Mouse (Mus musculus): ENCODE data around the gene Pde4d.
"Not testable (repeated sequence)": the region's sequence is repeated elsewhere in the genome, so short reads cannot be mapped to it uniquely, and the experiment has no call there.

Gene Pde4d

DNA sequence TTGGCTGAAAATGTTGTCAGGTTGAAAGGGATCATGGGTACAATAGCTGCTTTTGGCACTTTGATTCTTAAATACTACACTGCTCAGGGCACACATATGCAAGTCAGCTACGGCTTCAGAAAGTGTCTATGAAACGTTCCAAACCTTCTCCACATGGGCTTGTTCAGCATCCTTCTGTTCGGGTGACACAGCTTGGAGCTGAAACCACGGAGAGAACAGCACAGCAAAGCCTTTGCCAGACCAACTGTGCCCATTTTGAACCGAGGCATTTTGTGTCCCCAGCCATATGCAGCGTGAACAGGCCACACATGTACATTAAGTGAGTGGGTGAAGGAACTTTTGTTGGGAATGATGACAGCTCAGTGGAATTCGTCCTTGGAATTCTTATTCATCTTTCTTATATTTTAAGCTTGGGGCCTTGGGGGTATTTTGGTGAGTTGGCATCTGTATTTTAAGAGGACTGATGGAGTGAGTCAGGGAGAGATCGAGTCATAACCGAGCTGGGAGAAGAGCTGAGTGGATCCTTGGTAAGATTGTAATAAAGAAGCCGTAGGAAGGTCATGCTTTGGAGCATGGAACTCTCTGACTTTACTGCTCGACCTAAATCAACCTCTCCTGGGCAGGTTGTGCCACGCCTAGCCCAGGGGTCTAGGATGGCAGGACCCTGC, 243.3 kb downstream of the Pde4d start:
- no peak for DNase-seq (ENCODE audit: low read depth)

GRCm38 (mm10) chr13:108705441-108705840, 255.7 kb downstream of the Pde4d start:
- DNase-seq (ENCODE audit: low read depth): no peak

GRCm38 (mm10) chr13:108714032-108714431, 264.3 kb downstream of the Pde4d start:
- no peak for DNase-seq (ENCODE audit: low read depth)

- DNase-seq (ENCODE audit: low read depth): no peak
Observed at GRCm38 (mm10) chr13:108715029-108715428, 265.3 kb downstream of the Pde4d start.

DNA sequence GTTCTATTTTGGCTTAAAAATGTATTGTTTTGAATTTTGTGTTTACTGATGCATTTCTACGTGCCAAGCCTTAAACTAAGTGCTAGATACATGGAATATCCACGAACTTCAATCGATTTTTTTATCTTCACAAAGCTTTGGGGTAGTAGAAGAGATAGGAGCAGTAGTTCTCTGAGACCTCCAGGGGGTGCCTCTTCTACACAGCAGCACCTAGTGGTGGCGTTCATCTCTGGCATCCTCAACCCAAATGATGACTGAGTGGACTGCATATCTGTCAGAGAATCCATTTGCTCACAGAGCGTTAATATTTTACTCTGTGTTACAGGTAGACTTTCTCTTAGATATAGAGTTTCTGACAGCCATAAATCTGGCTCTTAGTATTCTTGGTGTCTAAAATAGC, 272.5 kb downstream of the Pde4d start:
- no peak for DNase-seq (ENCODE audit: low read depth)

GRCm38 (mm10) chr13:108734356-108734755, 284.6 kb downstream of the Pde4d start:
- not testable (repeated sequence) for DNase-seq (ENCODE audit: low read depth)

GRCm38 (mm10) chr13:108751155-108751840, 301.6 kb downstream of the Pde4d start:
- no peak for DNase-seq (ENCODE audit: low read depth)

GRCm38 (mm10) chr13:108757477-108757876, 307.7 kb downstream of the Pde4d start:
- DNase-seq (ENCODE audit: low read depth): no peak

DNA sequence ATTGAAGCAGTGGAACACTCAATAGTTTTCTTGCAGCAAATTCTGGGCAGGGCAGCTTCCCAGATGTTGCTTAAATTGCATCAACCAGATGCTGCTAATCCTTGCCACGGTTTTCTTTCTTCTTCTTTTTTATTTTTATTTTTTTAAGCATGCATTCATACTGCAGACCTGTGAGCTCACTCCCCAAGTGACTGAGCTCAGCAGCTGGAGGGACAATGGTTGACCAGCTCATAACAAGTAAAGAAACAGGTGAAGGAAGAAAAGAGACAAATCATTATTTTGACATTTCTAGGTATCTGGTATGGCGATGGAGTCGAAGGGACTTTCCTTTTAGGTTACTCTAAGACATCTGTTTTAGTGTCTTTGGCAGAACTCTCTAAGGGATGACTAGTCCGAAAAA, 308.6 kb downstream of the Pde4d start:
- no peak for DNase-seq (ENCODE audit: low read depth)

DNA sequence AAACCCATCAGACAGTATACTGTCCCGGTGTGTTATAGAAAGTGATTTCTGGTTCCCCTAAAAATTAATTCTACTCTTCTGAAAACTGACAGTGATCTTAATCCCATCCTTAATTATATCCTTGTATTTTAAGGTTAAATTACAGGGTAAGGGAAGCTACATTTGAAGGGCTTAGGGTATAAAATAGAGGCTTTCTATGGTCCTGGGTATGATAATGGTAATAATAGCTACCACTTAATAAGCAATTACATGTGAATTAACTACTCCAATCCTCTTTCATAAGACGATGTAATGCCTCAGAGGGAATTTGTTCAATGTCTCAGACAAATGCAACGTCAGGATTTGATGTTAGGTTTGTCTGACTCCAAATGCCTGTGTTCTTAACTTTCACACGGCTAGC, 309.4 kb downstream of the Pde4d start:
- no peak for DNase-seq (ENCODE audit: low read depth)

GRCm38 (mm10) chr13:108763295-108763694, 313.5 kb downstream of the Pde4d start:
- DNase-seq (ENCODE audit: low read depth): no peak

DNA sequence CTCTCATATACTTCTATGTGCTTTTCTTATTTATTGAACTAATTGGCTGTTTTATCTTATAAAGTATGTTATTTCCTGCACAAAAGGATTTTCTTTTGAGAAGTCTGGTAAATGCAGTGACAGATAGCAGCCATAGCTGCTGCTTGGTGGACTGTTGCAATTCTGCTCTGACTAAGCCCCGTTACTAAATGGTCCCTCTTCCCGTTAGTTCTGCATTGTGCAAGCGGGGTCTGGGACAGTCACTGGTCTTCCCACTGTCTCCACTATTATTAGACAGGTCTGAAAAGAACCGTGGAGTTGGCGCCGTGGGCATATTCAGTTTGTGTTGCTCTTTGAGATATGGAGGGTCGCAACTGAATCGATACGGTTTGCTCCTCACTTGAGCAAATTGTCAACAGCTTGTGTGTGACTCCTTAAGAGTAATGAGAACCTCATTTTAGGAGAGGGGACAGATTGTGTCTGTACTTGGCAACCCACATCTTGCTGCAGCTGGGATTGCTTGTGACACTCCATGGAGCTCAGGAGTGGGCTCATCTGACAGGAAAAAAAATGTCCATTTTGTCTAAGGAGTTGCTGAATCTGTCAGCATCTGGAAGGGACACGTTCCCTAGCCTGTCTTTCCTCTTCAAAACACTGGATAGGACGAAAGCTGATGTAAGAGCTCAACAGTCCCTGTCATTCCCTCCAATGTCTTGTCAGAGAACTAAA, 316.4 kb downstream of the Pde4d start:
- DNase-seq (ENCODE audit: low read depth): no peak

DNA sequence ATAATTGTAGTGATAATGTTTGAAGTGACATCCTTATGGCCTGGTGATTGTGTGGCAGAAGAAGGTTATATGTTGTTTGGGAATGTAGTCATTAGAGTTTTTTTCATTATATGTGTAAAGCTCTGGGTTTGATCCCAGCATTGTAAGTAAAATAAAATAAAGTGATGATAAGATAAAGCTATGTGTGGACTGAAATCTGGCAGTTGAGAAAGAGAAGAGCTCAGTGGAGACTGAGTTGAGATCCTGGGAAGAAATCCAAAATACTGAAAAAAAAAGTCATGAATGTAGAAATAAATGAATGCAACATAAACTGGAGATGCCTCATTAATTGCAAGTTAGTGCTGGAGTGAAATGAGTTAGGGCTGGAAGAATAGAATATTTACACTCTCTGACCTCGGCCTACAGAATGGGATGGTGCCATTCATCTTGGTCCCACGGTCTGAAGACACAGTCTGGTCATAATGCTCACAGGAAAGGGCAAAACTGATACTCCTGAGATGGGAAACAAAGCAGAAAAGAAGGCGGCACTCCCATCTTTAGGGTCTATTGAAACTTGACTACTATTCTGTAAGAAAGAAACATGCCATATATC, 319.8 kb downstream of the Pde4d start:
- no peak for DNase-seq (ENCODE audit: low read depth)

DNA sequence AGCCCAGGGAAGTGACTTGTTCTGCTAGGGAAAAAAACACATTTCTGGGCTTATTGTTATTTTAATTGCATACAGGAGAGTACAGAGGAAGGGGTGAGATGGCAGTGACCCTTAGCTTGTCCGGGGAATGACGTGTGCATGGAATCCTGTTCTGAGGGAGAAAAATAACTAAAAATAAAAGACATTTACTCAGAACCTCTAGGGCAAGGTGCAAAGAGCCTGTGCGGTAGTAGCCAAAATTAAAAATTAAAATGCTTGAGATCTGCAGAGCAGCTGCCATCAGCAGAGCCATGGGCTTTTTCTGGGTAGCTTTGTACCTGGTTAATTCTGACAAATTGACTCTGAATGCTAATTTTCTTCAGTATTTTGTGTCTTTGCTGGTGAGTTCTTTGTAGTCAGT, 322.6 kb downstream of the Pde4d start:
- no peak for DNase-seq (ENCODE audit: low read depth)

DNA sequence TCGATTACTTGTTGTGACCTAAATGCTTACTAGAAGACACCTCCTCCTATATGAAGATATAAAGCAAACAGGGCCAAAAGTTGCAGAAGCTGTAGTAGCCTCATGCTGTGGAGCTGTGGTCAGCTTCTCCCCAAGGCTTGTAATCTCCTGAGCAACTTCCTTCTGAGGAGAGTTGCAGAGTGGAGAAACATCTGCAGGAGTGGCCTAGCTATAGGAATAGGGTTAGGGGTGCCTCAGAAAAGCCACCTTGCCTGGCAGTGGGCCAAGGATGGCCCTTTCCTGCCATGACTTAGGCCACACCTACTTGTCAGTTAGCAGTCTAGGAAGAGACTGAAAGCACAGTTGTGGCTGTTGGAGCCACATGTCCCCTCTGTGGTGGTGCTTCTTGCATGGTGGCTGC, 325.2 kb downstream of the Pde4d start:
- no peak for DNase-seq (ENCODE audit: low read depth)

- no peak for DNase-seq (ENCODE audit: low read depth)
Observed at GRCm38 (mm10) chr13:108775882-108776281, 326.1 kb downstream of the Pde4d start.

GRCm38 (mm10) chr13:108797620-108798019, 347.9 kb downstream of the Pde4d start:
- DNase-seq (ENCODE audit: low read depth): not testable (repeated sequence)

DNA sequence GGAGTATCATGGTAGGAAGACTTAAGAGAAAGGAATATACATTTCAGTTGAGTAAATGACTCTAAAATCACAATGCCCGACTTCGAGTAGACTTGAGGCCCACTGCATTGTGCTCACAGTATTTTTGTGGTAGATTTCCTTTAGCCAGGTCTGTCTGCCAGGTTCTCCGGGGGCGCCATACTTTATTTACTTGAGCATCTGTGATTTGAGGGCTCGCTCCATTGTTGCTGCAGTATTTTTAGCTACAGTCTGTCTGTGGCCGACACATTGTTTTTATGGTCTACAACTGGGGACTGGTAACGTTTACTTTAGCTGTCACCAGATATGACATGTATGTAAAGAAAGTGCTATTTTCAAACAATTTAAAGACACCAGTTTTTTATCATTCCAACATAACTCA, 359.4 kb downstream of the Pde4d start:
- DNase-seq (ENCODE audit: low read depth): no peak

- DNase-seq (ENCODE audit: low read depth): no peak
Observed at GRCm38 (mm10) chr13:108812956-108813355, 363.2 kb downstream of the Pde4d start.

GRCm38 (mm10) chr13:108819846-108820408, 370.2 kb downstream of the Pde4d start:
- DNase-seq (ENCODE audit: low read depth): no peak

DNA sequence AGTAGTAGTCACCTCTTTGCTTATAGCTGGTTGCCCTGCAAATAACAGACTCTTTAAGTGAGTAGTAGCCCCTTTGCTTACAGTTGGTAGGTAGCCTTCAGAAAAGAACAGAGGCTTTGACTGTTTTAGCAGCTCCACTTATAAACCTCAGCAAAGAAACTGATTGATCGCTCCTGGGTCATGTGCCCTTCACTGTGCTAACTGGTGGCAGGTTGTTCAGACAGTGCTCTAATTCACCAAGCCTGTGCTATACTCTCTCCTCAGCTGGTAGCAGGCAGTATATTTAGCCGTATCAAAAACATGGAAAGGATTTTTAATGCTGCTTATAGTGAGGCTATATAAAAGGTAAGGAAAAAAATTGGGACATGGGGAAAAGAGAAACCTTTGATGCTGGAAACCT, 370.7 kb downstream of the Pde4d start:
- no peak for DNase-seq (ENCODE audit: low read depth)

GRCm38 (mm10) chr13:108821270-108821669, 371.5 kb downstream of the Pde4d start:
- no peak for DNase-seq (ENCODE audit: low read depth)
